Mouse (Mus musculus) gastrocnemius, adult 2 months (tissue): Measurements from ENCODE around the gene Xirp1. TPM values are rescaled to one million over a fixed set of nuclear protein-coding genes. Genes with fewer than 3 reads are reported as not detected.

Experiments
- DNase-seq: peaks from one replicate; pipeline ENCODE4 v3.0.0; 2022
- H3K27ac ChIP-seq: fragments of 200-600 bp; 2 replicates; pipeline ENCODE4 v1.8.1; 2022; ENCODE audit warnings: mild to moderate bottlenecking
- H3K4me3 ChIP-seq: fragments of 200-600 bp; 2 replicates; pipeline ENCODE4 v1.8.1; 2022; ENCODE audit warnings: mild to moderate bottlenecking, moderate library complexity
- CTCF ChIP-seq: fragments of 200-600 bp; IDR thresholded peaks from 2 replicates; pipeline ENCODE4 v1.8.1; 2022; ENCODE audit warnings: antibody characterized with exemption, mild to moderate bottlenecking, moderate library complexity
- intact Hi-C: fragments of 180-260 bp; cut with DNase I; formaldehyde crosslinking; loops from one replicate; pipeline ENCODE4 v1.15.1; 2025
- total RNA-seq, 2 experiments: library from RNA; stranded (reverse); gene quantifications; 2 replicates each; pipeline ENCODE4 v1.2.3; 2021

The Xirp1 gene
- total RNA-seq, 2 experiments from 2014 or later = 70.1 to 116 TPM

- Histone ChIP-seq H3K27ac (peak overlapping the region; percentile 96), H3K4me3 (peak overlapping the region; percentile 98)
- intact Hi-C loops = loop anchor here (2.0 kb wide), 1 partner anchor 28 kb away; no protein-coding TSS in a partner anchor
- TF ChIP-seq CTCF = peak; percentile 54
- peak; percentile 67 for DNase-seq
These were observed 41.1 kb downstream of the Xirp1 start for GRCm38 (mm10) chr9:119982241-119982811.

DNA sequence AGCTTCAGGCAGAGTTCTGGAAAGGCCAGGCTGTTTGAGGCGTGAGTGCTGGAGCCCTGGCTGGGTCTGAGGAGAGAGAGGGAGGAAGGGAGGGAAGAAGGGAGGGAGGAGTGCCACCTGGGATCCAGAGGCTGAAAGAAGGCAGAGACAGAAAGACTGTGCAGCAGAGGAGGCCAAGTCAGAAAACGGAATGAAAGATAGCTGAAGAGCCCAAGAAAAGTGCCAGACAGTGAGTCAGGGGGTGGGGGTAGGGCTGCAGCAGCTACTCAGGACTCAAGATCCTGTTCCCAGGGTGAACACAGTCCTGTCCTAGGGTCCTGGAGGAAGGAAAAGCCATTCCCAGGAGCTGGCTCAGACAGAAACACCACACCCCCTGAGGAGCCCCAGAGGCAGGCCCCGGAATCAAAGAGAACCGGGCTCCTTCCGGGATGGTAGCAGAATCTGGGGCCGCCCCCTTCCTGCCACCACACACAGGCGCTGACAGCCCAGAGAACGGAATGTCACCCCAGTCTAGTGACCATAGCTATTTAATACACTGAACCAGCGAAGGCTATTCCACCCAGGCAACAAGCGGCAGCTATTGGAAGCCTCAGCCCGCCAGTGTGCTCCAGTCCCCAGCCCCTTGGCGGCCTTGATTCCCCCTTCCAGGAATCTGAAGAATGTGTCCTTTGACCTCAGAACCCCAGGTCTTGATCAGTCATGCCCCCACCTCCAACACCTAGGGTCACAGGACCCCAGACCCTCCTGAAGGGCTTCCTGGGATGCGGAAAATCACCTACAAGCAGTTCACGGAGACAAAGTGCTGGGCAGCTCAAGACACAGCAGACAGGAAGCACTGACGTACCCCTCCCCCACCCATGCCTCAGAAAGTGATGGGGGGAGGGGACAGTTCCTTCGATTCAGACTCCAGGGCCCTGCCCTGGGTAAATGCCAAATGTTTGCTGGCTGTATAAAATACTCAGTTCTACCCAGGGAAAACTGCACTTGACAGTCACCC is 41.9 kb downstream of the Xirp1 start:
- no peak for TF ChIP-seq CTCF
- intact Hi-C loops = loop anchor here (2.0 kb wide), 1 partner anchor 29 kb away; no protein-coding TSS in a partner anchor
- Histone ChIP-seq H3K27ac (peak overlapping the region; percentile 96), H3K4me3 (peak overlapping the region; percentile 98)
- peak; percentile 76 for DNase-seq

DNA sequence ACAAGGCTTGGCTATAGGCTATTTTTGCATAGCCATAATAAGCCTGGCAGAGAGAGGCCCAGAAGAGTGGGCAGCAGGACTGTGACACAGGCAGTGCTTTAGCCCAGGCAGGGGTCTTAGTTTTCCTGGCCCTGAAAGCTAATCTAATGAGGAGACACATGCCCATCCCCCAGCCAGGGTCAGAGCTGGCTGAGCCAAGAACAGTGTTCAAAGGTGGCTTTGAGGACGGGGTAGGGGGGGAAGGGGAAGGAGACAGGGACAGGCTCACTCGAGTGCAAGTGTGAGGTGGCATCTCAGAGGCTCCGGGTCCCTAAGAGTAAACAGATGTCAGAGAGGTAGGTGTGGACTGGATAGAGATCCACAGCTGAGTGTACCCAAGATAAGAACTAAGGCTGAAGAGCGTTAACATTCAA is 42.6 kb downstream of the Xirp1 start:
- Histone ChIP-seq H3K27ac (peak overlapping the region; percentile 96), H3K4me3 (peak overlapping the region; percentile 98)
- TF ChIP-seq CTCF = no peak
- no peak for DNase-seq
- intact Hi-C loops = no loop called here

- H3K4me3 ChIP-seq = no peak overlapping the region
- no peak for TF ChIP-seq CTCF
- DNase-seq = peak; percentile 8
- intact Hi-C loops = no loop called here
- 0 out of 2 replicates have a peak overlapping the region, but pooled peaks have one; percentile 1 for H3K27ac ChIP-seq
These were observed 43.6 kb downstream of the Xirp1 start for GRCm38 (mm10) chr9:119979749-119980148.

DNA sequence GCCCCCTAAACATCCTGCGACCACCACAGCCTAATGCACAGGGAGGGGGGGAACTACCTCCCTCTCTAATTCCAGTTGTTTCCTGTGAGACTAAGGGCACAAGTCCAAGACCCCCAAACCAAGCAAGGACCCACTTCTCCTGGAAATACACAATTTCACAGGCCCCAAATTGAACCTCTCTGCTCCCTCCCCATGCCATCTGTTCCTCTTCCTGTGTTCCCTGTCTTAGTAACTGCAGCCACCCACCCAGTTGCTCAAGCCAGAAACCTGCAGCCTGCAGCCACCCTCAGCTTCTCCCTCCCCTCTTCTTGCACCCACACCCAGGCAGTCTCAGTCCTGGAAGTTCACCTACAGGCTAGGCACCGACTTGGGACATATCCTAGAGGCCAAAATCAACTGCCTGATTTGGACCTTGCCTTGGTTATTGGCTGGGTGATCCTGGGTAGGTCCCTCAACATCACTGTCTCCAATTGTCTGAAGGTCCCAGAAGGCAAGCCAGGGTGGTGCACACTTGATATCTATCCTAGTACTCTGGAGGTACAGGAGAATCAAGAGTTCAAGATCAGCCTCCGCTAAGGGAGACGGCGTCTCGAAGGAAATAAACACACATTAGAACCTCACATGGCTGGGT is 44.5 kb downstream of the Xirp1 start:
- no peak for TF ChIP-seq CTCF
- intact Hi-C loops = no loop called here
- DNase-seq = peak; percentile 15
- Histone ChIP-seq H3K27ac (no peak overlapping the region; the same call in 1 of the 2 replicates), H3K4me3 (no peak overlapping the region)

GRCm38 (mm10) chr9:119978151-119978810 is 45.1 kb downstream of the Xirp1 start:
- intact Hi-C loops = no loop called here
- H3K27ac ChIP-seq = peak overlapping the region; percentile 9
- peak; percentile 25 for DNase-seq
- no peak overlapping the region for H3K4me3 ChIP-seq
- no peak for TF ChIP-seq CTCF

- TF ChIP-seq CTCF = no peak
- intact Hi-C loops = no loop called here
- no peak overlapping the region for H3K4me3 ChIP-seq
- DNase-seq = no peak
- no peak overlapping the region; the same call in 1 of the 2 replicates for H3K27ac ChIP-seq
These were observed 45.8 kb downstream of the Xirp1 start for GRCm38 (mm10) chr9:119977557-119978060.

DNA sequence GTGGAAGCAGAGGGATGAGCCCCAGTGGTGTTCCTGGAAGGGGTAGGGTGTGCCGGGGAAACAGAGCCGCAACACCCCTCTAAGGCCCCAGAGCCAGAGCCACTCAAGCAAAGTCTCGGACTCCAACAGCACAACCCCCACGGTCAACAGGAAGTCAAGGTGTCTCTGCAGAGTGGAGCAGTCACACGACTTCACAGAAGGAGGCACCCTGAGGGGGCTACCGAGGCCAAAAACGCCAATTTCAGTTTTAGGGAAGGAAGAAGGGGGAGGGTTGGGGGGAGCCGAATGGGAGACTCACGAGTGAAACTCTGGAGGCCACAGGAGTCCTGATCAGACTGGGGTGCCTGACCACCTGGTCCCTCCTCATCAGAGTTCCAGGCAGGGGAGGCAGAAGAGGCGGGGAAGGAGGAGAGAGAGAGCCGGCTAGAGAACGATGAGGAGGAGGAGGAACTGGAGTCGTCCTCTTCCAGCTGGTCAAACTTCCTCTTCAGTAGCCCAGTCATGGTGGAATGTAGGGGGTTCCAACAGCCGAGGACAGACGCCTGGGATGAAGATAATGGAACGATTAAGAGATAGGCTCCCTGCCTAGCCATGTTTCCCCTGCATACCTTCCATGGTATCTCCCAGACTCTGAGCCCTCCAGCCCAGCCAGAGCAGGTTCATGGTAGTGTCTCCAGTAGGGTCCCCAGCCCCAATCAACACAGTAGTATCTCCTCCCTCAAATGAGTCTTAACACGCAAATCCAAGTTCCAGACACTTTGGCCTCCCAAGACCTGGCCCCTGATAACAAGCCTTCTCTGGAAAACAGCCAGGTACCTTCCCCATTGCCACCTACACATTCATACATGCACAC is 46.5 kb downstream of the Xirp1 start:
- Histone ChIP-seq H3K27ac (no peak overlapping the region), H3K4me3 (no peak overlapping the region)
- intact Hi-C loops = no loop called here
- DNase-seq = no peak
- TF ChIP-seq CTCF = no peak

DNA sequence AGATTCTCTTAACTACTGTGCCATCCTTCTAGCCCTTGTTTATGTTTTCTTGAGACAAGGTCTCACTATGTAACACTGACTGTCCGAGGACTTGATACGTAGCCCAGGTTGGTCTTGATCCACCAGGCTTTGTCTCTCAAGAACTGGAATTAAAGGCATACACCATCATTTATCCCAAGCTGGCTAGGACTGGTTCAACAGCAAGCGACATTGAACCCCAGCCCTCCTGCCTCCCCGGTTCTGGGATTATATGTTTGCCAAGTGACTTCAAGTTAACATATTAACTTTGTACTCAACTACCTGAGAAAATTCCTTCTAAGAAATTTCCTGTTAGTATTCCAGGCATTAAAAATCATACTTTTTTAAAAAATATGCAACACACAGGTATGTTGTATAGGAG is 48.1 kb downstream of the Xirp1 start:
- DNase-seq = no peak
- no peak overlapping the region for H3K4me3 ChIP-seq
- no peak for TF ChIP-seq CTCF
- intact Hi-C loops = no loop called here
- H3K27ac ChIP-seq = no peak overlapping the region

GRCm38 (mm10) chr9:119974609-119975008 is 48.8 kb downstream of the Xirp1 start:
- intact Hi-C loops = no loop called here
- TF ChIP-seq CTCF = peak; percentile 26
- no peak overlapping the region for H3K4me3 ChIP-seq
- H3K27ac ChIP-seq = no peak overlapping the region
- no peak for DNase-seq

- Histone ChIP-seq H3K4me3 (no peak overlapping the region), H3K27ac (no peak overlapping the region)
- no peak for DNase-seq
- peak; percentile 51 for TF ChIP-seq CTCF
- intact Hi-C loops = no loop called here
These were observed 49.4 kb downstream of the Xirp1 start for GRCm38 (mm10) chr9:119973869-119974520.
